Mouse (Mus musculus) right cerebral cortex, postnatal 4 days (tissue): ENCODE results near the gene Ndufs8.
"Not testable (repeated sequence)": the region's sequence is repeated elsewhere in the genome, so short reads cannot be mapped to it uniquely, and the experiment has no call there.

Experiments
- DNase-seq: peaks from one replicate; pipeline ENCODE4 v3.0.0-alpha.2; 2022

Gene Ndufs8

GRCm38 (mm10) chr19:3912337-3913204 lies at the start of gene Ndufs8:
Gene Ndufs8, minus strand, starts transcription at chr19:3912774.
- DNase-seq, result peak; percentile 77

- not testable (repeated sequence) for DNase-seq
Observed at GRCm38 (mm10) chr19:3961805-3962204, 49.2 kb upstream of the Ndufs8 start.

GRCm38 (mm10) chr19:3960211-3960610 lies 47.6 kb upstream of the Ndufs8 start:
- no peak for DNase-seq

- DNase-seq, result no peak
Observed at GRCm38 (mm10) chr19:3959030-3959429, 46.5 kb upstream of the Ndufs8 start.

- no peak for DNase-seq
Observed at GRCm38 (mm10) chr19:3958470-3958869, 45.9 kb upstream of the Ndufs8 start, which contains the start of gene Aldh3b3. Gene Aldh3b3, plus strand, starts transcription at chr19:3958645.

GRCm38 (mm10) chr19:3957296-3958036 lies 44.9 kb upstream of the Ndufs8 start:
- DNase-seq, result not testable (repeated sequence)

GRCm38 (mm10) chr19:3955804-3956203 lies 43.2 kb upstream of the Ndufs8 start:
- no peak for DNase-seq

- no peak for DNase-seq
Observed at GRCm38 (mm10) chr19:3955033-3955432, 42.5 kb upstream of the Ndufs8 start.

GRCm38 (mm10) chr19:3952099-3952498 lies 39.5 kb upstream of the Ndufs8 start:
- DNase-seq, result no peak

GRCm38 (mm10) chr19:3951461-3951860 lies 38.9 kb upstream of the Ndufs8 start:
- DNase-seq, result no peak

- no peak for DNase-seq
Observed at GRCm38 (mm10) chr19:3950331-3950730, 37.8 kb upstream of the Ndufs8 start.

GRCm38 (mm10) chr19:3948546-3948945 lies 36.0 kb upstream of the Ndufs8 start:
- DNase-seq, result no peak

GRCm38 (mm10) chr19:3947813-3948212 lies 35.2 kb upstream of the Ndufs8 start:
- DNase-seq, result no peak

GRCm38 (mm10) chr19:3946715-3947114 lies 34.1 kb upstream of the Ndufs8 start:
- peak; percentile 74 for DNase-seq

- no peak for DNase-seq
Observed at GRCm38 (mm10) chr19:3945872-3946564, 33.4 kb upstream of the Ndufs8 start.

GRCm38 (mm10) chr19:3942986-3943735 lies 30.6 kb upstream of the Ndufs8 start:
- no peak for DNase-seq

GRCm38 (mm10) chr19:3942315-3942714 lies 29.7 kb upstream of the Ndufs8 start:
- no peak for DNase-seq

GRCm38 (mm10) chr19:3935896-3936850 lies 23.6 kb upstream of the Ndufs8 start:
- peak; percentile 35 for DNase-seq

- no peak for DNase-seq
Observed at GRCm38 (mm10) chr19:3935032-3935895, 22.7 kb upstream of the Ndufs8 start, which contains the start of gene Unc93b1. Gene Unc93b1, plus strand, starts transcription at chr19:3935186.

GRCm38 (mm10) chr19:3931716-3932115 lies 19.1 kb upstream of the Ndufs8 start:
- no peak for DNase-seq
